Mouse (Mus musculus): ENCODE measurements around the gene Gdpd3.

Gdpd3 gene

DNA sequence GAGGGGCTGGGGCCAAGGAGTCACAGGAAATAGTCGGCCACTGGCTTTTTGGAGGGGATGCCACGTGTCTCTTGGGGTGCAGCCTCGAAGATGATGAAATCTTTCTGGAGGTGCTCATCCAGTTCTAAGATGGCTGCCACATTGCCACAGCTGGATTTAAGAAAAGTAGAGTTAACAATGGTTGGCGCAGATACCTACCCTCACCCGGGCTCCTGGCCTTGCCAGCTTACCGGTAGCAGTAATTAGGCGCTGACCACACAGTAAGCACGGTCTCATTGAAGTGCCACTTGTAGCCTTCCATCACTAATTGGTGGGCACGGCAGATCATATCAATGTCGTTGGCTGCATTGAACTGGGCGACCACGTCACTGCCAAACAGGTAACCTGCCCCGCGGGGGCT is 20.0 kb downstream of the Gdpd3 start:
- no peak for DNase-seq (ENCODE audit: low spot score in 2 of 2)

DNA sequence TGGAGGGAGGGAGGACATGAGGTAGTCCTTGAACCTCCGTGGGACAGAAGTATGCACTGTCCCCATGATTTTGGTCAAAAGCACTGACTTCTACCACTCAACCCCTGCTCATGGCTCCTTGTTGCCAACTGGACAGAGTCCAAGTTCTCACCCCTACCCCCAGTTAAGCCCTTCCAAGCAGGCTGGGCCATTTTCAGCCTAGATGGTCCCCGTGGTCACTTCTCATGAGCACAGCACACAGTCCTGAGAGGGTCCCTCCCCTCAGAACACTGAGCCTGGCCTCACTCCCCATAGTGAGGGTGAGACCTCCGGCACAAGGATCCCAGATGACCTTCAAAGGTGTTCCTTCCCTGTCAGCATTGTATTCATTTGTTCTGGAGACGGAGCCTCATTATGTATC is 23.0 kb downstream of the Gdpd3 start:
- no peak for DNase-seq (ENCODE audit: low spot score in 2 of 2)

DNA sequence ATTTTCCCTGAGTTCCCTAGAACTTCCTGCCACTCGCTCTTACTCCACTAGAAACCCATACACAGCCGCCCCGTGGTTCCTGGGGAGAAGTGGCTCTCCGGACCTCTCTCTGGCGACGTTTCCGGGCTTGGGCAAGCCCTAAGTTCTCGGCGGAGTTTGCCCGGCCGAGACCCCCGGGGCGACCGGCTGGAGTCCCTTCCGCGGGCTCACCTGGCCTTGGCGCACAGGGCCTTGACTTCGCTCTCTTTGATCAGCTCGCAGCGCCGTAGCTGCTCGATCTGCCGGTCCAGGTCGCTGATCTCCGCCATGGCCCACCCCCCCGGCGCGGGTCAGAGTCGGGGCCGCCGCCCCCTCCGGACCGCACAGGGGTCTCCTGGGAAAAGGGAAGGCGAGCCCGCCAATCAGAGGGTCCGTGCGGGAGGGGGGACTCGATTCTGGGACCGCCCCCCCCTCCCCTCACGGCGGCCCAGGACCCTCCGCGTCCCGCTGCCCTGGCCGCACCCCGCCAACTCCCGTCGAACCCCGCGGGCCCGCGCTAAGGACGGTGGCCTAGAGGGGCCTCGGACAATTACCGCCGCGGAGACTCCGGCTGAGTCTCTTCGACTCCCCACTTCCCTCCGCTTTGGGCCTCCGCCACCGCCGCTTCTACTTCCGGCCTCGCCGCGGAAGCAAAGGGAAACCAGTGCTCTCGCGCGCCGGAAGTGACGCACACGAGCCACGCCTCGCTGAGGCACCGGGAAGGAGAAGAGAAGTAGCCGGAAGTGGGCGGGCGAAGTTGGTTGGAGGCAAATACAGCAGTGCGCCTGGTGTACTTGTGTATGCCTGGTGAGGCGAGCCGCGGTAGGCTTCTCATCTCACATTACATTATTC is 26.0 kb downstream of the Gdpd3 start, which contains the start of gene Ppp4c:
Gene Ppp4c, minus strand, starts transcription at position 646 of the 870 bp plus-strand sequence.
- DNase-seq (ENCODE audit: low spot score in 2 of 2) = peak; percentile 98 to 99

DNA sequence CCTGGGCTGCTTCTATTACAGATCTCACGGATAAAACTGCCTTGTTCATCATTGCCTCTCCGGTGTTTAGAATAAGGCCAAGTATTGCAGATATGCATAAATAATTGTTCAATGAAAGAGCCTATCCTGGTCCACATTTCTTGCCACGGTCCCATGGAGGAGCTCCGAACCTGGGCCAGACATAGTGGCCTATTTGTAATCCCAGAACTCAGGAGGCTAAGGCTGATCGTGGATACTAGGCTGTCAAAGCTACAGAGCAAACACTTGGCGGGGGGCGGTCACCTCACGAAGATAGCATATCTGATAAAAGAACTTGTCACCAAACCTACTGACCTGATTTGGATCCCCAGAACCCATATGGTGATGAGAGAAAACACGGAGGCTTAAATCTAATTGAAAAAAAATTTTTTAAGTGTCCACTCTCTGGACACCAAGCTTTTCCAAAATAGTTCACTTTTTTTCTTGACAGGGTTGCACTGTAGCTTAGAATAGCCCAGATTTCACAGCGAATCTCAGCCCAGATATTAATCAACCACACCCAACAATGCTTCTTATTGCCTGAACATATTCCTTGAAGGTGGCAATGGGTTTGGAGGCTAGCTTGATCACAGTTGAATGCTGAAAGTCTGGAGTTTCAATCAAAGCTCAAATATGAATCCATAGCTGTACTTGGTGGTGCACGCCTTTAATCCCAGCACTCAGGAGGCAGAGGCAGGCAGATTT is 26.7 kb downstream of the Gdpd3 start:
- no peak for DNase-seq (ENCODE audit: low spot score in 2 of 2)

DNA sequence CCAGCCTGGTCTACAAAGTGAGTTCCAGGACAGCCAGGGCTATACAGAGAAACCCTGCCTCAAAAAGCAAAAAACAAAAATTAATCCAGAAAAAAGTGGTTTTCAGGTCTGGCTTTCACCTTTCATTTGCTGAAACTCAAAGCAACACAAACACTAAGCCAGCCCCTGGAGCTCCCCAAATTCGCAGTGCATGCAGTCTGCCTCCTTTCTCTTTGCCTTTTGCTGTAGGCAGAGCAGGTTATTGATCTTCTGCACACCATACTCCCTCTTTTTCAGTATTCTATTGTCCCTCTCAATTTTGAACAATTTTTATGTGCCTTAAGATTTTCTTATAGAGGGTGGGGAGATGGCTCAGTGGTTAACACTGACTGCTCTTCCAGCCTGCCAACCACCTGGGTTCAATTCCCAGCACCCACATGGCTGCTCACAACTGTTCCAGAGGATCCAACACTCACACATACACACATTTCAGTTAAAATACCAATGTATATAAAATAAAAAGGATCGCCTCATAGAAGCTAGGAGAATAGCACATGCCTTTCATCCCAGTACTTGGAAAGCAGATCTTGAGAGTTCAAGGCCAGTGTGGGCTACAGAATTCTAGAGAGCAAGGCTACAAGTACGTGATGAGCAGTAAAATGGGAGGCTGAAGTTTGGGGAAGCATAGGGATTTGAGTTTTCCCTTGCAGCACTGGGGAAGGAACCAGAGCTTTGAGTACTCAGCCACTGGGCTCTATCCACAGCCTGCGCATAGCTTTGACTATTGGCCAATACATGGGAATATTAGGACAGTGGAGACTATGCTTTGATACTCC is 27.5 kb downstream of the Gdpd3 start:
- DNase-seq (ENCODE audit: low spot score in 2 of 2) = no peak

DNA sequence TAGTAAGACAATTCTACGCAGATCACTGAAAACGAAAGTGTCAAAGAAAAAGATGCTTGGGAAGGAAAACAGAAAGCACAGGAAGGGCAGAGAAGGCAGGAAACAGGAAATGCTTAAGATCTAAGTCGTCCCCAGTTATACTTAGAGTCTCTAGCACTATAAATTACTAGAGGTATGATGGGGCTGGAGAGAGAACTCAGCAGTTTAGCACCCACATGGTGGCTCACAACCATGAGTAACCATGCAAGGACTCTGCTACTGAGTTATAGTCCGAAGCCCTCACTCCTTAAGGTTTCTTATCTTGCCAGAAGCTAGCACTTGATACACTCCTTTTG is 28.1 kb downstream of the Gdpd3 start:
- DNase-seq (ENCODE audit: low spot score in 2 of 2) = no peak

DNA sequence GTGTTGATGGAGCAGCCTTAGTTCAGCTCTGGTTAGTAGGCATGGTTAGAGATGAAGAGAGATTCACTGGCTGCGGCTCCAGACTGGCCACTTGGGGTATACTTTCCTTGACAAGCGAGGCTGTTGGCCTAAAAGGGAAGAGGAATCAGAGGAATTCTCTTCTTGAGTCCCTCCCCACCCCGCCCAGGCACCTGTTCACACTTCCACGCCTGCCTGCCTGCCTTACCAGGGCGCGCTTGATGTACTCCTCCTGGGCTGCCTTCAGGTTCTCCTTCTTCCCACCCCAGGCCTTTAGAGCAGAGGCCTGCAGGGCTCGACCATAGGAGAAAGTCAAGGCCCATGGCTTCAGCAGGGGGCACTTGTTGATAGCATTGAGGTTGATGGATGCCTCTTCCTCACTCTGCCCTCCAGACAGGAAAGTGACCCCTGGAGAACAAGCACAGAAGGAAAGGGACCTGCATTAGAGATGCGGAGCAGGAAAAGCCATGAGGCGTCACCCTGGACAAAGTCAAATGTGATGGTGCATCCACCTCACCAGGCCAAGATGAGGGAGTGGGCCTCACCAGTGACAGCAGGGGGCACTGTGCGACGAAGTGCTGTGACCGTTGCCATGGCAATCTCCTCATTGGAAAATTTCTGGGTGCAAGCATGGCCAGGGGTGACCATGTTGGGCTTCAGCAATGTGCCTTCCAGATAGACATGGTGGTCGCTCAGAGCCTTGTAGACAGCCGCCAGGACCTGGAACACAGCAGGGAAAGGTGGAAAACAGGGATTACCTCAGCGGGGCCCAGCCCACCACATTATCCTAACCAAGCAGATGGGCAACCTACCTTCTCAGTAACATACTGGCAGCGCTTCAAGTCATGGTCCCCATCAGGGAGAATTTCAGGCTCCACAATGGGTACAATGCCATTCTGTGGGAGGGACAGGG is 29.5 kb downstream of the Gdpd3 start:
- DNase-seq (ENCODE audit: low spot score in 2 of 2) = no peak

DNA sequence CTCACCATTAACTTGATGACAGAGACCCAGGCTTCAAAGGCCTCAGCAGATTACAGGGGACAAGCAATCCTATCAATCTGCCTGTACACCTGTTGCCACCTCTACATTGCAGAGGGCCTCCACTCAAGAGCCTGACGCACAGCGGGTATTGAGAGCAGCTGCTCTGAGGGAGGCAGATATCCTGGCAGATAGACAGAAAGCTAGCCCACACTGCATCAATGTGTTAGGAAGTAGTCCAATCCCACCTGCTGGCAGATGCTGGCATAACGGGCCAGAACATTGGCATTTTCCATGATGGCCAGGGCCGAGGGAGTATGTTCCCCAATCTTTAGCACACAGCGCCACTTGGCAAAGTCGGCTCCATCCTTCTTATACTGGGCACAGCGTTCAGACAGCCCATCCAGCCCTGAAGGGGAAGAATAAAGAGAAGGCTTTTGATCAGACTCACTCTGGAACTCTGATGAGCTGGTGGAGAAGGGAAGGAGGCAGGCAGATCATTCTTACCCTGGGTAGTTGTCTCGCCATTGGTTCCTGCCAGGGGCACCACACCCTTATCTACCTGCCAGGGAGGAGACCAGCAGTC is 30.3 kb downstream of the Gdpd3 start:
- no peak for DNase-seq (ENCODE audit: low spot score in 2 of 2)

DNA sequence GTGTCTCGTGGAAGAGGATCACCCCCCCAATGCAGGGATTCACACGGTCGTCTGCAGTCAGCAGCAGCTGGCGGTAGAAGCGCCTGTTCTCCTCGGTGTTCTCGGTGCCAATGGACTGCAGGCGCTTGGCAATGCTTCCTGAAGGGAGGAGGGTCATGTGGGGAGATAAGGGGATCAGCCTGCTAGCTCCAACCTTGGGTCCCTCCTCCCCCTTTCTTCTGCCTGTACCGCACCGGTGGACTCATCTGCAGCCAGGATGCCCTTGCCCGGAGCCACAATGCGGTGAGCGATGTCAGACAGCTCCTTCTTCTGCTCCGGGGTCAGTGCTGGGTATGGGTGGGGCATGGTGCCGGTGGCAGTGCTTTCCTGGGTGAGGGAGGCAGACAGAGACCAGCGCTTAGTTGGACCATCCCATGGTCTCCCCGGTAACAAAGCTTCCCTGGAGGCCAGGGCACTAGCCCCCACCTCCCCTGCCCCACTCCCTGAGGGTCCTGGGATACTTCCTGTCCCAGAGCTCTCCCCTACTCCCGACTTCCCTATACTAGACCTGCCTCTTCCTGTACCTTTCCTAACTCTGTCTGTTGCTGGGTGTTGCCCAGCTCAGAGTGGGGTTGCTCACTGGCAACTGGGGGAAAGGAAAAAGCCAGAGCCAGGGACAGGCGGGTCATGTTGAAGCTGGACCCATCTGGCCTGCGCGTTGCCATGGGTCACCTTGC is 31.4 kb downstream of the Gdpd3 start, which contains the start of gene Fam57b:
Gene Fam57b, plus strand, starts transcription at position 258 of the 716 bp plus-strand sequence.
- no peak for DNase-seq (ENCODE audit: low spot score in 2 of 2)

DNA sequence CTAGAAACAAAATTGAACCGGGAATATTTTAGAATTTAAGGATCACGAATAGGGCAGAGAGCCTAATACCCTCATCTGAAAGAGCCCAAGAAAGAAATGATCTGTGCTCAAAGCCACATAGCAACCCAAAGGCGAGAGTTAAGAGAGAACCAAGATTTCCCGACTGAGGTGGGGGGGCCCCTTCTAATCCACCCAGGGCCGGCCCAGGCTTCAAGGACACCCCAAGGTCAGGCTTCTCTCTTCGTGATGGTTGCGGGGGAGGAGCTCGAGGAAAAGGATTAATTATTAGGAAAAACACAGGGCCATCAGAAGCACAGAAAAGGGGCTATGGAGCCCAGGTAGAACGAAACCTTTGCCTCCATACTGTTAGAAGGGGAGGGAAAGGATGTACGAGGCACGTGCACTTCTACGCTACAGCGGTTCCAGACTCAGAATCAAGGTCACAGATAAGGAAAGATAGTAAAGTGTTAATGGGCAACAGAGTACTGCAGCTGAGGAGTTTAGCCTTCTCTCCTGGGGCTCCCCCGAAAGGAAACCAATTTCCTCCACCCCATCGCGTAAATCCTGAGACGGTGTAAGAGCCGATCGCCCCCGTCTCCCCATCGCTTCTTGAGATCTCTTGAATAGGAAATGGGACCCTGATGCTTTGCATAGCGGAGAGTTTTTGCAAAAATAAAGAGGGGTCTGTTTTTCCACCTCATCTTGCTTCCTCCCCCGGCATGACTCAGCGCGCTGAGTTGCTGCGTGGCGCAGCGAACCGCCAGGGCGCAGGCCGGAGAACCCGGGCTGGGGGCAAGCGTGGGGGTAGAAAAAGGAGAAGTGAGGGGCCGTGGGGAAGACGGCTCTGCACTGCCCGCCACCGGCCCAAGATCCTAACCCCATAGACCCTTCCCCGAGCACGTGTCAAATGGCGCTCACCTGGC is 32.3 kb downstream of the Gdpd3 start:
- DNase-seq (ENCODE audit: low spot score in 2 of 2) = peak; percentile 63 to 64

DNA sequence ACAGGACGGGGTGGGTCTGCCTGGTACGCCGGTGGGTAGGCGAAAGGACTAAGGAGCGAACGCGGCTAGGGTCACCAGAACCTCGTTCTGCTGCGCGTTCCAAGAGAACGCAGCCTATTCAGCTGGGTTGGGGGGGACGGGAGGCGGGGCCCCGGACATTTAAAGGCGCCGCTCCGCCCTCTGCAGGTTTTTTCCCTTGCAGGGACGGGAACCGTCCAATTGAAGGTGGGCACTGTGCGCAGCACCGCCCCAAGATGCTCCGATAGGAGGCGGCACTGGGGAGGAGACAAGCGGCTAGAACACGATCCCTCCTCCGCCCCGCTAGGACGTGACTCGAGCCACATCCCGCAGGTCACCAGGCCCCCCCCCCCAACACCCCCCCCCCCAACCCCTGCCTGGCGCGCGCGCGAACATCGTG is 32.9 kb downstream of the Gdpd3 start:
- peak; percentile 98 for DNase-seq (ENCODE audit: low spot score in 2 of 2)

DNA sequence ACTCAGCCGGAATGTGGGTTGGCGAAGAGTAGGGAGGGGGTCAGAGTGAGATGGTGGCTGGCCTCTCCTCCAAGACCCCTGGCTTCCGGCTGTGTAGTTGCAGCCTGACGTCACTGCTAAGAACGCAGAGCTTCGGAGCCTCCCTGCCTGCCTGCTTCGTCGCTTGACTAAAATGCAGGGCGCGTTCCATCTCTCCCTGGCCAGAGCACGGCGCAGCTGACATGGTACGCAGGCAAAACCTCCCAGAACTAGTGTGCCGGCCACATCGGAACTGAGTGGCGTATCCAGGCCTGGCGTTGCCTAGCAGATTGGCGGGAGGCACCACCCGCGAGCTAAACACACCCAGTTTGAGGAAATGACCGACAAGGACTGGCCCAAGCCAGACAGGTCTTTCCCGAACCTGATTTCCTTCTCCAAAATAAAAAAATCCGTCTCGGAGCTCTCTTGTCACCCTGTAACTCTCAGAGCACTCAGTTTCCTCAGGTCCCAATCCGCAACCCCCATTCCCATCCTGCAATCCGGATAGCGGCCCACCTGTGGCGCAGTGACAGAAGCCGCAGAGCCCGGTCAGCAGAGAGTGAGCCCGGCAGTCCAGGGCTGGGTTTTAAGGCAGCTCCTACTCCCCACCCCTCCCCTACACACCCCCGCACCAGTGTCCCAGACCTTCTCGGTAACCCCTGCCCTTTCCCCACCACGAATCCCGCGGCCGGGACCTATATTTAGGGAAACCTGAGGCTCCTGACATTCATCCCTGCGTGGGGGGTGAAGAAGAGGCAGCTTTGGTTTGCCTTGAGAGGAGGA is 33.5 kb downstream of the Gdpd3 start:
- peak in 1 of 2 experiments; percentile 41 for DNase-seq (ENCODE audit: low spot score in 2 of 2)

DNA sequence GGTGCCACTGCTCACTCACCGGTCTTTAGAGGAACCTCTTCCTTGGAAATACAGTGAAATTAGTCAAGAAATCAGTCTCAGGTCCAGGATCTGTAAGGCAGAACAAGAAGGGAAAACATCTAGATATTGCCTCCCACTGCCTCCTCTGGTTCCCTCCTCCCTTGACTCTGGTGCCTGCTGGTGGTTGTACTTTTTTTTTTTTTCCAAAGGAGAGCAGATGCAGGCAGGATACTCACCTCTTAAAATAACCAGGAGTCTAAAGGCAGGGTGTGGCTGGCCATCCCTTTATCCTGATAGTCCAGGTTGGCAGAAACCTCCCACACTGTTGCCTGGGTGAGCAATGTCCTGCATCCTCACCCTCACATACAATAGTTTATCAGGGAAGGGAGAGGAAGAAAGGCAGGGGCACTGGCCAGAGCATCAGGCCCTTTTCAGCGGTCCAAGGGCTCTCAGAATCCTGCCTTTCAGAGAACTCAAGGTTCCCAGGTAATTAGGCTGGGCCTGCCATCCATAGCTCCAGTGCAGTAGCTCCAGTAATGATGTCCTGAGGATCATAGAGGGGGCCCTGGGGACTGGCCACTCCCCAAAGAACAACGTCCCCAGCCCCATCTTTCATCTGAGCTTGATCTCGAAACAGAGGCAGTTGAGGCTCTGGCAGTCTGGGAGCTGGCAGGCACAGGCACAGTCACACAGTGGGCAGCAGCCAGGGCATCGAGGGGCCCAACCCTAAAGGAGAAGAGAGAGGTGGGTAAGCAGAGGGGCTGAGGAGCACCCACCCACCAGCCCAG is 34.3 kb downstream of the Gdpd3 start:
- no peak for DNase-seq (ENCODE audit: low spot score in 2 of 2)

DNA sequence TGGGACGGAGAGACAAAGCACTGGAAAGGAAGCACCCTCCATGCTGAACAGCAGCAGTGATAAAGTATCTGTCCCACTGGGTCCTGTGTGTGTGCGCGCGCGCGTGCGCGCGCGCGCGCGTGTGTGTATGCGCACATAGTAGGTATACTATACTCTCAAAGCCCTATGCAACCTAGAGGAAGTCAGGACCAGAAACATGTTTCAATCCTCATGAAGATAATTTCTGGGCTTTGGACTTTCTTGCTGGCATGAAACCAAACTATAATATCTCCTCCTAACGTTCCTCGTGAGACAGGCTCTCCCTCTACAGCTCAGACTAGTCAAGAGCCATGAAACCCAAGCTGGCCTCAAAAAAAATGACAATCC is 34.9 kb downstream of the Gdpd3 start:
- no peak for DNase-seq (ENCODE audit: low spot score in 2 of 2)

DNA sequence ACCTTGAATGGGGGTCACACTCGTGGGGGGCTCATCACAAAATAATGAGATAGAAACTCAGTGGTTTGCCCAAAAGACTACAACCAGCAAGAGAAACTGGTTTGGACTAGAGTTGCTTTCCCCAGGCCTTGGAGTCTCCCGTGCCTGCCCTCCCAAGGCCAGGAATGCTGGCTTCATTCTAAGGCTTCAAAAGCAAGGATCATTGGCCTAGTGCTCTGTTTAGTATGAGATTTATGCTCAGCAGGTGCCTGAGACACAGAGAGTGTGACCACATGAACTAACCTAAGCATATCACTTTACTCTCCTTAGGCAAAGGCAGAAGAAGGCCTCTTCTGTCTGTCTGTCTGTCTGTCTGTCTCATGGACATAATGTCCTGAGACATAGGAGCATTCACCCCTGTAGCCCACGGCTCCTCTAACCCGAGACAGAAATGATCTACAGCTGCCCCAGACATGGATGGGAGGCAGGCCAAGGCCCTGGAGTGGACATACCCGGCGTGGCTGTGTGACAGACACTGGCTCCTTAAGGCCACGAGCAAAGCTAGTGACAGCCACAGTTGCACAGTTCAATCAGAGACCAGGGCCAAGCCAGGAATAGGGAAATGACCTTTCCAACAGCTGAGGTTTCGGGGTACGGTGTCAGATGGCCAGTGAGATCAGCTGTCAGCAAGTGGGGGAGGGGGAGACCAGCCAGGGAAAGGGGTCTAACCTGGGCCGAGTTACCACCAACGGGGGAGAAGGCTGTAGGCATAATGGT is 36.2 kb downstream of the Gdpd3 start:
- DNase-seq (ENCODE audit: low spot score in 2 of 2) = no peak

DNA sequence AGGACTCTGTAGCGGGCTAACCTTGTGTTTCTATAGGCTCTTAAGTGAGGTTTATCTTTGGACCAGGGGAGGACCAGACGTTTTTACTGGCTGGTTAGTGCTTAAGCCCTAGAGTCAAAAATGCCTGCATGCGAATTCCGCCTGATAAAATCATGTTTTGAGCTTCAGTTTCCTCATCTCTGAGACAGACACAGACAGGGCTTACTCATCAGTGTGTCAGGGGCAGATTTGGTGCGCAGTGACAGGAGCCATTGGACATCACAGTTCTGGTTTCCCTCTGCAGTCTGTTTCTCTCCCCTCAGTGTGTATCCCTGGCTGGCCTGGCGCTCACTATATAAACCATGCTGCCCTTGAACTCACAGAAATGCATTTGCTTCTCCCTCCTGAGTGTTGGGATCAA is 37.0 kb downstream of the Gdpd3 start:
- DNase-seq (ENCODE audit: low spot score in 2 of 2) = no peak

DNA sequence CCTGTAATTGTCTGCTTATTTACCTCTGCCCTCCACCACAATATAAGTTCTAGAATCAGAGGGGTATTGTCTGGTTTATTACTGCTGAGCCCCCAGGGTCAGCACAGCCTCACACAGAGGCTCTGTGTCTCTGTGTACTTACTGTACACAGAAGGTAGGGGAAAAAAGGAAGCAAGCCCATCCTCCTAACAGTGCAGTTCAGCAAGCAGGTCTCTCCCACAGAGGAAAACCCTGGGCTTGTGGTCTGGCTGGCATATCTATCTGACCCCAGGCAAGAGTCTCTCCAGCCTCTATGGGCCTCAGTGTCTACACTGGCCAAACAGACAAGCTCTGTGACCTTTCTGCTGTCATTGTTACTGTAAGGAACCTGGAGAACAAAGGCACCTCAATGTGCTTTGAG is 37.6 kb downstream of the Gdpd3 start:
- DNase-seq (ENCODE audit: low spot score in 2 of 2) = no peak

Measured in spleen, postnatal 36 days (tissue).